Mouse (Mus musculus): ENCODE data around the gene Csnk1g1.
A peak's percentile ranks its signal among the peaks of the same experiment; 100 is the strongest.

The Csnk1g1 gene

GRCm38 (mm10) chr9:66069583-66069982 is 160.9 kb downstream of the Csnk1g1 start, which contains the start of gene Snx22:
TSS of gene Snx22 (minus strand) at chr9:66069719.
- peak; percentile 90 for DNase-seq (ENCODE audit: low spot score)

- no peak for DNase-seq (ENCODE audit: low spot score)
Observed at GRCm38 (mm10) chr9:66070151-66070550, 161.4 kb downstream of the Csnk1g1 start.

GRCm38 (mm10) chr9:66072754-66073153 is 164.0 kb downstream of the Csnk1g1 start:
- no peak for DNase-seq (ENCODE audit: low spot score)

GRCm38 (mm10) chr9:66078072-66078471 is 169.3 kb downstream of the Csnk1g1 start:
- DNase-seq (ENCODE audit: low spot score), result no peak

- DNase-seq (ENCODE audit: low spot score), result no peak
Observed at GRCm38 (mm10) chr9:66078493-66078892, 169.8 kb downstream of the Csnk1g1 start.

GRCm38 (mm10) chr9:66080804-66081459 is 172.2 kb downstream of the Csnk1g1 start:
- DNase-seq (ENCODE audit: low spot score), result no peak

- no peak for DNase-seq (ENCODE audit: low spot score)
Observed at GRCm38 (mm10) chr9:66081999-66082398, 173.3 kb downstream of the Csnk1g1 start.

- DNase-seq (ENCODE audit: low spot score), result no peak
Observed at GRCm38 (mm10) chr9:66084171-66084570, 175.4 kb downstream of the Csnk1g1 start.

GRCm38 (mm10) chr9:66087062-66087461 is 178.3 kb downstream of the Csnk1g1 start:
- no peak for DNase-seq (ENCODE audit: low spot score)

- peak; percentile 40 for DNase-seq (ENCODE audit: low spot score)
Observed at GRCm38 (mm10) chr9:66088411-66088810, 179.7 kb downstream of the Csnk1g1 start.

- no peak for DNase-seq (ENCODE audit: low spot score)
Observed at GRCm38 (mm10) chr9:66090593-66091244, 182.0 kb downstream of the Csnk1g1 start.

- no peak for DNase-seq (ENCODE audit: low spot score)
Observed at GRCm38 (mm10) chr9:66091327-66092231, 182.9 kb downstream of the Csnk1g1 start.

- DNase-seq (ENCODE audit: low spot score), result no peak
Observed at GRCm38 (mm10) chr9:66092664-66093063, 183.9 kb downstream of the Csnk1g1 start.

Data from urinary bladder, postnatal 14 days (tissue).